ENCODE assay signal across 8 mouse cellular contexts in genomic region chr15:99651163-99651872, GRCm38 (mm10). TPM values are rescaled to one million over a fixed set of nuclear protein-coding genes. Genes with fewer than 3 reads are reported as not detected.
DNase-seq lines count a peak whose midpoint lies in the region; ATAC-seq lines count a peak whose summit lies in the region.

Gene Racgap1, minus strand, starts transcription at chr15:99651656.

- peak; percentile 95 for ATAC-seq in megakaryocyte progenitor cell, adult 5-6 weeks (replicated peaks; ENCODE audit: poor library complexity)

- peak; percentile 99 for DNase-seq in adipocyte (ENCODE audit: low spot score)
- peak; percentile 99 for DNase-seq in embryo, embryonic 10 days (ENCODE audit: low spot score)
- DNase-seq in gastrocnemius, postnatal 10 days = peak; percentile 96
- peak; percentile 99 for DNase-seq in induced T-regulatory cell, adult 2 months (ENCODE audit: low read depth)
- DNase-seq in left cerebral cortex, adult 9 months (ENCODE audit: low spot score in 2 of 2) = peak; percentile 87 to 98
- peak; percentile 97 for DNase-seq in right cerebral cortex, postnatal 14 days
- peak; percentile 95 to 97 for DNase-seq in urinary bladder, postnatal 36 days (ENCODE audit: low spot score in 2 of 2)

RNA-seq across cellular contexts. Expression of gene Racgap1, which starts in this region (rescaled TPM):
- 10 to 100 TPM; 18.3 to 23.9 TPM for total RNA-seq in gastrocnemius, postnatal 10 days (2021)
- total RNA-seq in megakaryocyte progenitor cell, adult 5-6 weeks (2015) = 61.7 and 69.9 TPM in 2 replicates
- total RNA-seq in megakaryocyte progenitor cell, adult 5-6 weeks (2017) = 69.1 and 69.4 TPM in 2 replicates

Comparison
In these comparisons a context has a peak if more than half of its experiments do, and no peak if none do; other contexts are left out.
1. Peak in every context shown above with its lines: DNase-seq and ATAC-seq.